Mouse (Mus musculus) cerebellum, adult 9-11 months (tissue): ENCODE measurements at regions not wholly inside any gene's neighbourhood (a gene's known extent, or its start where the extent isn't known, plus 50 kb on each side); places are given as distances from the start of the nearest gene placed in this dataset.

Source experiments
- DNase-seq: peaks from one replicate; pipeline ENCODE4 v3.0.0; 2022

- DNase-seq, result no peak
Measured at GRCm38 (mm10) chr16:27878499-27878898, 489.8 kb downstream of the Ccdc50 start.

- DNase-seq, result no peak
Measured at GRCm38 (mm10) chr16:27878950-27879349, 490.3 kb downstream of the Ccdc50 start.

DNA sequence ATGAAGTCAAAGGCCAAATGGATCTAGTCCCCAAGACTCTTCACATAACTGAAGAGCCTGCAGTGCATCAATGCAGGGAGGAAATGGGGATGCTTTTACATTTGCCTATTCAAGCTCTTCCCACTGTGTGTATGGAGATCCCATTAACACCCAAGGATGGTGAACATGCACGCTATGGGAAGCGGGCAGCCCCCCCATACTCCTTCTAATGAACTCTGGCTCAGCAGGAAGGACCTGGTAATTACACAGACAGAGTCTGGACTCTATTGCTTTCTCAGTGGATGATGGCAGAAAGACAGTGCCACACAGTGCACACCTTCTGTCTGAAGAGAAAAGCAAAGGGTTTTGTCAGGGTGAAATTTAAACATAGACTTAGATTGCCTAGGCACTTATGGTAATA is 495.7 kb downstream of the Ccdc50 start:
- no peak for DNase-seq

- DNase-seq, result no peak
Measured at GRCm38 (mm10) chr16:27906036-27906435, 517.4 kb downstream of the Ccdc50 start.

DNA sequence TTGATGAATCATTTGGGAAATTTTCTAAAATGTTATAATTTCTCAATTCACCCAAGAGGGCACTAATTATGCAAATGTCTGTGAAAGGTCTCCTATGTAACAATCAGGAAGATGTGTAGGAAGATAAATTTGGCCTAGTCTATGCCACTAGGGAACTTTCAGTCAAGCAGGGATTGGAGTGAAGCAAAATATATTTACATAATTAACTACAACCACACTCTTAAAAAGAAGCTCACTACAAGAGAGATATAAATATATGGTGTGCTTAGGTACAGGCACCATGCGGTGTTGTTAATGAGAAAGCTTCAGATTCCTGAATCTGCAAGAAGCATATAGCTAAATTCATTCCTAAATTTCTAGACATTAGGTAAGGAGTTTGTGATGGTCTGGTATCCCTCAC is 526.8 kb downstream of the Ccdc50 start:
- DNase-seq, result no peak

DNA sequence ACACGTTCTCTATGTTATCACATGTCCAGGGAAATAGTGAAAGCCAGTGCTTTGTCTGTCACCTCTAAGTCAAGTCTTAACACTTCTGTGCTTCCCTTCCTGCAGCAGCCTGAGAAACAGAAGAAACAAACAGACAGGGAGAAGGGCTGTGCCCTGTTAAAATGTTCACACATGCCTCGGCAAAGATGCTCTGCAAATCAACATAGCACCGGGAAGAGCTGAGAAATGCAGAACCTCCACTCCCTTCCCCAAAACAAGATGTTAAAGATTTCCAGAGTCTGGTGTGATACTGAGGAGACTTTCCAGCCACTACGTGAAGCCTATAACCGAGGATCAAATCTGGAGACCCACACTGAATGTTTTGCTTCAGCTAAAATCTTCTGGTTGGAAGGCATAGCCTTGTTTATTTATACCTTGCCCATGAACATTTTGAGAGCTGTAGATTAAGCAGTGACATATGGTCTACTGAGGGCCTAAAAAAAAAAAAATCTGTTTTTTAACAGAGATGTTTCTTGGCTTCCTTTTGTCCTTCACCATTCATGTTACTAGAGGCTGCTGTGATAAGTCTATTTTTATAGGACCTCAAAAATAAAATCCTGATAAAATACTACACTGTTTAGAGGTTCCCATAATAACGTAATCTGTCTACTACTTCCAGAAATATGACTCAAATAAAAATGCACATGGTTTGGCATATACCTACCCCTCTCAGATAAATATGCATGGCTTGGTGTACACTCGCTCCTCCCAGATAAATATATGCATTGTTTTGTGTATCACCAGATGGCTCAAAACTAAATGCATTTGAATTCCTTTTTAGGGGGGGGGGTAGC is 537.1 kb downstream of the Ccdc50 start:
- no peak for DNase-seq

DNA sequence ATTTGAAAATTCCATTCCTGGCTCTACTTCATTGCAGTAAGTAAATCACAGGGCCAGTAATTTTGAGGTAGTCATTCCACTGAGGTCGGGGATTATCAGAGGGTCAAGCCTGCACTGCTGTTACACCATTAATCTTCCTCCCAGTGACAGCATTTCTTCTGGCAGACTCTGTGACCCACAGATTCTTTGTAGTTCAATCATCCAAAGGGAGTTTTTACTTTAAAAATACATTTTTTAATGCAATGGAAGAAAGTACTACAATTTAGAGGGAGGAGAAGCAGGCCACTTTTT is 537.6 kb downstream of the Ccdc50 start:
- DNase-seq, result no peak

GRCm38 (mm10) chr16:27949291-27949690 is 560.6 kb downstream of the Ccdc50 start:
- DNase-seq, result no peak

DNA sequence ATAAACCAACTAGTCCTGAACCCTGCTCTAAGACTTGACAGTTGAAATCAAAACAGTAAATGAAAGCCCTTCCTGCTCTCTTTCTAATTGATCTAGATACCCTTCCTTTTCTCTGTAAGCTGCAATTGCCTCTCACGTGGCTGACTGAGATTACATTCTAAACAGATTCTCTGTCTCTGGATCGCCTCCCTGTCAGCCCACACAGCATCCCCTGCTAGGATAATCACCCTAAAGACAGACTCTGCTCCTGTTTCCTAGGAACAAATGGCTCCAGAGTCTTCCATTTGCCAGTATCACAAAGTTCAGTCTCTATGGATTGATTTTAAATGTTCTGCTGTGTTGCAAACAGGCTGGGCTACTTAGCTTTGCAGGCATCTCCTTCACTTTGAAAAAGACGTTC is 561.1 kb downstream of the Ccdc50 start:
- no peak for DNase-seq

DNA sequence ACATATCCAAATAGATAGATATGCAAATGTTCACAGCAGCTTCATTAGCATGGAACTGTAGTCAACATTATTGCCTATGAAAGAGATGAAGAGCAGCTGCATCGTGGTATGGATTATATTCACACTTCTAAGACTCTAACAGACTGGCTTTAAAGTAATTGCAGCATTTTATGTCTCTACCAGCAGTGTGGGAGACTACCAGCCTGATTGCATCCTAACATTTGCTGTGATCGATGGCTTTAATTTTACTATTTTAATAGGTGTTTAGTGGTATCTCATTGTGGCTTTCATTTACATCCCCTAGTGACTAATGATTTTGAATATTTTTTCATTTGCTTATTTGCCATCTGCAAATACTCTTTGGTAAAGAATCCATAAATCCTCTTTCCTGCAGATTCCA is 574.1 kb downstream of the Ccdc50 start:
- no peak for DNase-seq

DNA sequence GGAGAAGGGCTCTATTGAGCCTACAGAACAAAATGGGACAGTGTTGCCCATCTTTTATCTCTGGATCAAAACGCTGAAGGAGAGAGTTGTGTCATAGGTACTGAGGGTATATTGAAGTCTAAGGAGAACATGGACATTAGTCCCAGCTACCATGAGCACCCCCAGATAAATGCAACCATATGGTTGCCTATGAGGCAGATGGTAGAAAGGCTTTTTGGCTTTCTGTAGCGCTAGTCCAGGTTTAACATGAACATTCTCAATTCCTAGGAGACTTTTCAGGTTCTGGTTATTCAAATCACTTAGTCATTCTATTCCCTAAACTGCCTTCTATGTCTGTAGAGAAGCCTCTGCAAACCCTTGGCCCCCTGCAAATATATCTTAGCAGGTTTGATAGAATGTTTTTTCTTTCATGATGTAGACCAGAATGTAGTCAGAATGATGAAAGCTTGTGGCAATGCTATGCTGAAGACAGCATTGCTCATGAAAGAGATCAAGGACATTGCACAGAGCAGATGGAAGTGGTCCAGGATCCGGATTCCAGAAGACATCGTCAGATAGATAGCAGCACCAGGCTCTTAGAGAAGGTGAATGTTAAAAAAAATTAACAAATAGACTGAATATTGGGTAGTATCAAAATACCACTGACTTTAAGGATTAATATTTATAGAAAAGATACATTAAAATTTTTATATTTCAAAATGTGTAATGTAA is 590.2 kb downstream of the Ccdc50 start:
- DNase-seq, result peak; percentile 29

- DNase-seq, result no peak
Measured at GRCm38 (mm10) chr16:28015276-28015897, 626.7 kb downstream of the Ccdc50 start.

- DNase-seq, result no peak
Measured at GRCm38 (mm10) chr16:28018311-28018710, 629.6 kb downstream of the Ccdc50 start.

GRCm38 (mm10) chr16:28038954-28039353 is 650.3 kb downstream of the Ccdc50 start:
- DNase-seq, result no peak

DNA sequence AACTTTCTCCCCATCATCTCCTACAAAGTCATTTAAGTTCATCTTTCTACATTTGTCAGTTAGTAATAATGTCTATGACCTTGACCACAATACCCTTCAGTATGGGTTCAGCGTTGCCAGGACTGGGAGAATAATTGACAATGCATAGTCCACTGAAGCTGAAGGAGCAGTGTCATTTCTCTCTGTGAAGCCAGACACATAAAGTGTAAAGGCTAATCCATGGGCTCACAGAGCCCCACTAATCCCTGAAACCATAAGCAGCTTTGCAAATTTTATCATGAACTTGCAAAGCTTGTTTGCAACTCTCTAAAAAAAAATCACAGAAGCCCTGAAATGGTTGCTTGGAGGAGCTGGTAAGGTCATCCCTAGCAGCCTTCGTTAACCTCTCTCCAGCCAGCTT is 654.4 kb downstream of the Ccdc50 start:
- no peak for DNase-seq

DNA sequence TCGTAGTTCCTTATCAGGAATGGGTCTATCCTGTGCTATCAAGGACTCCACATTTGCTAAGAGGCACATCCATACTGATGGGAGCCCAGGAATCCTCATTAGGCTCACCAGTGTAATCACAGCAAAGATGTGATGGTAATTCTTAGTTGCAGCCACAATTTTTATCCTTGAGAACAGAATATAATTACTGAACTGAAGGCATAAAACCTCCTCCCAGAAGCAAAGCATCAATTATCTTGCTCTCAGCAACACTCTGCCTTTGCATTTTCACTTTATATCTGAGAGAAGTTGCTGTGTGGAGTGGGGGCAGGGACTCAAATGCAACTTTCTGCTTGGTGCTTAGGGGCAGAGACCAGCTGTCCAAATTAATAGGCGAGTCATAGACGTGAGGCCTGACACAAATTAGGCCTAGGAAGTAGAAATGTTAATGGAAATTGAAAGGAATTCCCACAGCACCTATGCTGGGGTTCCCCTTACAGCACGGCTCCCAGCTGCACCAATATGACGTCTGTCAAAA is 676.2 kb downstream of the Ccdc50 start:
- no peak for DNase-seq

DNA sequence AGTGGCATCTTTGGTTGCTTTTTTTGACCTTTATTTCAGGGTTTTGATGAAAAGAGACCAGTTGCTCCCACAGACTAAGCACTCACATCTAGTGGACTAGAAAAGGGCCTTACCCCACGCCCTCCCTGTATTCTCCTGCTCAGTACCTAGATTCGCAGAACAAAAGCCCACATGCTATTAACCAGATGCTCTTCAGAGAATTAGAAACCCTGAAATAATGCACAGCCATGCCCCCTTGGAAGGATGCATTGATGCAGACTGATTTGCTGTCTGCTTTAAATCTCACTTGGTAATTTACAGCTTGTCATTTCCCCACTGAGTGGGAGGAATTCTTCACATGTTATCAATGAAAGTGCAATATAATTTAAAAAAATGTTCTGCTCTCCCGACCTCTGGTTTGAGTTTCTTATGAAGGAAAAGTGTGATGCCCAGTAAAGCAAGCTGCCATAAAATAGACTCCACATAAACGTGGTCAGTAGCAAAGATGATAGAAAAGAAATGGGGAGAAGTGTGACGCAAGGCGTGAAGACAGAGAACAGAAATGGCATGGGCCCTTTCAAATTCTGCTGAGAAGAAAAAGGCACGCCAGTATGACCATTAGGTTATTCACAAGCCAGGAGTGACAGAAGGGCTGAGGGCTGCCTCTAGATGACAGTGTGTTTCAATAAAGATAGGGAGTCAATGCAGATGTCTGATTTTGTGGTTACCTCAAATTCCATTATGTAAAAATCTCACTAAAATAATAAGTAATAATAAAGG is 669.8 kb downstream of the Fgf12 start:
- no peak for DNase-seq

- DNase-seq, result no peak
Measured at GRCm38 (mm10) chr16:28089489-28090134, 663.3 kb downstream of the Fgf12 start.

DNA sequence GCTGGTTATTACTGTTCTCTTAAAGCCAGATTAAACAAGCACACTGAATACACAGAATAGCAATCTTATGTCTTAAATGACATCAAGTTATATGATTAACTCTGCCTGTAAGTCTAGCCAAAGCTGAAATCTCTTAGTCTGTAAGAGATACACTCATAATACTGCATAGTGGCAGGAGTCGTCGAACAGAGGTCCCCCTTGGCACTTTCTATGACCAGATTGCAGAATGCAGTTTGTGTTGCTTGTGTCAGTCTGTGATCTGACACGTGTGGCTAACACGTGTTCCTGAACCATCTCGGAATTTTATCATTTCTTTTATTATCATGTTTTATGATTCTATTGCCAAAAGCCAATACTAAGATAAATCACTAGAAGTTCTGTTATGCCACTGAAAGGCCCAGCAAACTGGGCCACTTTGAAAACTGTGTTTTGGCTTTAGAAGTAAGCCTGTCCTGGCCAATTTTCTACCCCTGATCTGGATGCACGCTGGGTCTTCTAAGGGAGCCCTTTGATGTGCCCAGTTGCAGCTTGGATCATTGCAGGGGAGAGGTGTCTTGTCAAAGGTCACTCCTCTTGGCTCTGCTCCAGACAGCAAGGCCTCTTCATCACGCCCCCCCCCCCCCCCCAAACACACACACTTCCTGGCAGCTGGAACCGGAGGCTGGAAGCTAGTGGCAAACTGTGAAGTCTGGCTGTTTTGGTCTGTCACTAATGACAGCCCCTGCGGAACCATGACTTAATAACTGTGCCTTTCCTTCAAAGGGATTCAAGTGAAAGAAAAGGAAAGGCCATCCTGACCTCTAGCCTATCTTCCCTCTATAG is 648.4 kb downstream of the Fgf12 start:
- DNase-seq, result no peak

DNA sequence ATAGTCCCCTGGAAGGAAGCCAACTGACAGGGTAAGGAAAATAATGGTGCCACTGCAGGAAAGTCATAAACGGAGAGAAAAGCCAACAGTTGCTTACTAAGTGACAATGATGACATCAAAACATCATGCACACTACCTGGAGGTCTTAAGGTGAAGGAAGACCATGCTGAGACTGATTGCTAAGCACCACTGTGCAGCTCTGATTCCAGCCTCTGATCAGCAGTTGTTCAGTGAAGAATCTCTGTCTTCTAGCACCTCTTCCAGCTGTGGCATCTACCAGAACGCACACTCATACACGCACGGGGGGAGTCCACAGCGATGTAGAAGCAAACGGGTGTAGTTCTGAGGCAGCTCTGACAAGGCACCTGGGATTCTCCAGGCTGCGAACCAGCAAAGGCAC is 647.8 kb downstream of the Fgf12 start:
- no peak for DNase-seq

GRCm38 (mm10) chr16:28105866-28106265 is 647.0 kb downstream of the Fgf12 start:
- no peak for DNase-seq

DNA sequence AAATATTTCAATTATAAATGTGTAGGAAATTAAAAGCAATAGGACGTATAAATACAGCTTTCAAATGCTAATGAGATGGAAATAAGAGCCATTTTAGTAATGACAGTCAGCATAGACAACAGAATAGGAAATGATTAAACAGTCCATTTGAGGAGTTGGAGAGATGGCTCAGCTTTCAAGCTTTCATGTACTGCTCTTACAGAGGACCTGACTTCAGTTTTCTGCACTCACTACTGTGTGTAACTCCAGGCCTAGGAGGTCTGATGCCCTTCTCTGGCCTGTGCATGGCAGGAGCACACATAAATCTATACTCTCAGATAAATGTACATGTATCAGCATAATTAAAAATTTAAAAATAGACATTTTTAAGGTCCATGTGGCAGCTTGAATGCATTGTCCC is 643.1 kb downstream of the Fgf12 start:
- no peak for DNase-seq
